Mouse (Mus musculus) spleen, adult 2 months (tissue): Measurements from ENCODE around the gene Myrip.

Experiments
- CTCF ChIP-seq: fragments of 200-500 bp; IDR thresholded peaks from 2 replicates; pipeline ENCODE4 v1.5.1; 2011; ENCODE audit warnings: mild to moderate bottlenecking, inconsistent platforms; ENCODE audit not compliant: insufficient read depth, insufficient read length, insufficient replicate concordance; ENCODE audit errors: extremely low read depth
- POLR2A ChIP-seq: fragments of 200-500 bp; IDR thresholded peaks from 2 replicates; pipeline ENCODE4 v1.6.1; 2011; ENCODE audit warnings: low read depth, low read length, inconsistent platforms

DNA sequence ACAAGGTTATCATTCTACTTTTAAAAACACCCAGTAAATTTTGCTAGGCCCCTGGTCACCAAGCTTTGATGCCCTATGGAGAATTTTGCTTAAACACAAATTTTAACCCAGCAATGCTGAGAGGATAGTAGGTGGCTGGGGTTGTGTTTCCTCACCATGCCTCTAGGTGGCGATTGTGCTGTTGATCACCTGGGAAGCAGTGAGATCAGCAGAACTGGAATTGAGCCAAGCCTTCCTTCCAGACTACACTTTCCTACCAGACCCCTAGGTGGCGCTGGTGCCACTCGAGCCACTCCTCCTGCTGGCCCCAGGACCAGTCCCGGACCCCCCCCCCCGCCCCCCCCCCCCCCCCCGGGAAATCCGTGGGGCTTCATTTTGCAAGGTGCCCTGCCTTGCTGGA lies 114.2 kb downstream of the Myrip start:
- TF ChIP-seq POLR2A (no peak), CTCF (0 out of 2 replicates have a peak, but pooled peaks have one; percentile 18)
